Mouse (Mus musculus): ENCODE measurements at regions not wholly inside any gene's neighbourhood (a gene's known extent, or its start where the extent isn't known, plus 50 kb on each side); places are given as distances from the start of the nearest gene placed in this dataset.

- peak; percentile 11 for DNase-seq
Observed at GRCm38 (mm10) chr16:93384039-93384537, 219.8 kb downstream of the Setd4 start.

- DNase-seq, result no peak
Observed at GRCm38 (mm10) chr16:93382945-93383344, 220.9 kb downstream of the Setd4 start.

- no peak for DNase-seq
Observed at GRCm38 (mm10) chr16:93380717-93381671, 222.9 kb downstream of the Setd4 start.

GRCm38 (mm10) chr16:93380117-93380516, 223.7 kb downstream of the Setd4 start:
- DNase-seq, result no peak

GRCm38 (mm10) chr16:93379611-93380010, 224.3 kb downstream of the Setd4 start:
- DNase-seq, result no peak

GRCm38 (mm10) chr16:93374669-93375068, 229.2 kb downstream of the Setd4 start:
- peak; percentile 19 for DNase-seq

GRCm38 (mm10) chr16:93369766-93370146, 234.1 kb downstream of the Setd4 start:
- DNase-seq, result no peak

GRCm38 (mm10) chr16:93368824-93369765, 234.8 kb downstream of the Setd4 start:
- DNase-seq, result peak; percentile 37

- no peak for DNase-seq
Observed at GRCm38 (mm10) chr16:93367995-93368394, 235.9 kb downstream of the Setd4 start.

GRCm38 (mm10) chr16:93367246-93367805, 236.5 kb downstream of the Setd4 start:
- DNase-seq, result no peak

- DNase-seq, result no peak
Observed at GRCm38 (mm10) chr16:93366383-93366941, 237.4 kb downstream of the Setd4 start.

GRCm38 (mm10) chr16:93365236-93365951, 238.5 kb downstream of the Setd4 start:
- DNase-seq, result no peak

GRCm38 (mm10) chr16:93359772-93360171, 244.1 kb downstream of the Setd4 start:
- no peak for DNase-seq

GRCm38 (mm10) chr16:93358613-93359012, 245.2 kb downstream of the Setd4 start:
- DNase-seq, result no peak

GRCm38 (mm10) chr16:93358166-93358565, 245.7 kb downstream of the Setd4 start:
- no peak for DNase-seq

- DNase-seq, result no peak
Observed at GRCm38 (mm10) chr16:93355204-93355899, 248.5 kb downstream of the Setd4 start.

- no peak for DNase-seq
Observed at GRCm38 (mm10) chr16:93353971-93354370, 249.9 kb downstream of the Setd4 start.

- no peak for DNase-seq
Observed at GRCm38 (mm10) chr16:93344555-93344954, 259.3 kb downstream of the Setd4 start.

- DNase-seq, result no peak
Observed at GRCm38 (mm10) chr16:93342701-93343100, 261.2 kb downstream of the Setd4 start.

- no peak for DNase-seq
Observed at GRCm38 (mm10) chr16:93341791-93342190, 262.1 kb downstream of the Setd4 start.

- no peak for DNase-seq
Observed at GRCm38 (mm10) chr16:93338806-93339205, 265.1 kb downstream of the Setd4 start.
